Mouse (Mus musculus) brain, embryonic 14.5 days (tissue): Measurements from ENCODE around the gene Veph1. TPM values are rescaled to one million over a fixed set of nuclear protein-coding genes. Genes with fewer than 3 reads are reported as not detected.
A peak's percentile ranks its signal among the peaks of the same experiment; 100 is the strongest.

Experiments used
- DNase-seq: peaks from one replicate; pipeline ENCODE4 v3.0.0-alpha.2; 2011; ENCODE audit warnings: low read depth
- CTCF ChIP-seq: fragments of 200-500 bp; IDR thresholded peaks from 2 replicates; pipeline ENCODE4 v1.5.1; 2012; ENCODE audit warnings: inconsistent platforms, mild to moderate bottlenecking, moderate library complexity, borderline replicate concordance; ENCODE audit not compliant: insufficient read depth, insufficient read length; ENCODE audit errors: extremely low read depth
- POLR2A ChIP-seq: fragments of 200-500 bp; IDR thresholded peaks from 2 replicates; pipeline ENCODE4 v1.6.1; 2012; ENCODE audit warnings: mild to moderate bottlenecking, inconsistent platforms, borderline replicate concordance; ENCODE audit not compliant: poor library complexity, insufficient read depth, insufficient read length, severe bottlenecking; ENCODE audit errors: extremely low read depth
- polyA plus RNA-seq: library from polyadenylated mRNA; depleted of rRNA; stranded (reverse); fragments of >200 nt; gene quantifications from 2 replicates; pipeline ENCODE4 v1.2.3, GENCODE M21; 2012

Gene Veph1
- polyA plus RNA-seq, 1 experiment, result 3.3 TPM

DNA sequence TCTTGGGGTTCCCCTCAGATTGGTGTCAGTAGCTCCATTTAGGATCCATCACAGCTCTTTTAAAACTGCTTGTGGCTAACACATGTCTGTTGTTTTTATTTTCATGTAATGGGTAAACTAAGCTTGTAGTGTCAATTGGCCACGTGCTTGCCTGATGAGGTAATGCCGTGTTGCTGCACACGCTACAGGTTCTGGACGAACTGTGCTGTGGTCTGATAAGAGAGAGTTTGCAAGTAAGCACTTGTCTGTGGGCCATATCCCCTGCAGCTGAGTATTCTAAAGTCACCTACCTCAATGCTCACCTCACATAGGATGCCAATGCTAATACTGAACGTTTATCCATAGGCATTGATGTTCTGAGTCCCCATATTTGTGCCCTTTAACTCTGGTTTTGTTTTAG lies 131.6 kb downstream of the Veph1 start:
- DNase-seq, result no peak
- TF ChIP-seq CTCF, result no peak
- no peak for TF ChIP-seq POLR2A

DNA sequence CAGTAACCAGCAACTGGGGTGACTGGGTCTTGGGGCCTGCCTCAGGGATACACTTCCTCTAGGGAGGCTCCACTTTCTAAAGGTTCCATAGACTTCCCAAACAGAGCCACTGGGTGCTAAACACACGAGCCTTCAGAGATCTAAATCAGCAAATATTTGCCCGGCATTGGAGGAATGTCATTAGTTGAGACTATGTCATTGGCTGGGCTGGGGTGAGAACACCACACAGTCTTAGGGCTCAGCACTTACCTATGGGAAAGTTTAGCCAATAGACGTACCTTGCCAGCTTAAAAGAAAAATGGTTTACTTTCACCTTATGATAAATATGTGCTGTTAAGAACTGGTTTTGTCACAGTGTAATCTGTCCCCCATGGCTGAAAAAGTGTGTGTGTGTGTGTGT lies 132.1 kb downstream of the Veph1 start:
- DNase-seq, result no peak
- TF ChIP-seq POLR2A (no peak), CTCF (no peak)

DNA sequence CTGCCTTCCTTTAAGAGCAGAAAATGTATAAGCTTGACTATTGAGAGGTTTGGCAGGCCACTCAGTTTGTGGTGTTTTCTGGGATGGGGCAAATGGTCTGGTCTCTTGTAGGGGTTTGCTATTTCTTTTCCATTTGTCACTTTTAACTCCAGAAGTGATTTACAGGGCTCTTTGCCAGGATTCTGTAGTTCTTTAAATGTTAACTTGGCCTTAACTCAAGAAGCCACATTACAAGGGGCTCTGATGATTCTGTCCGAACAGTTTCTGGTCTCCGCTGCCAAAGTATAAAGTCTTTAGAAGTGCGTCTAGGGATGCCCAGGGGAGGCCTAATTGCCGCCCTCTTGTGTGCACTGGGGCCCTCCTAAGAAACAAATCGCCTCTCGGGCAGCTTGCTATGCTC lies 134.0 kb downstream of the Veph1 start:
- TF ChIP-seq POLR2A (no peak), CTCF (no peak)
- peak; percentile 54 for DNase-seq

DNA sequence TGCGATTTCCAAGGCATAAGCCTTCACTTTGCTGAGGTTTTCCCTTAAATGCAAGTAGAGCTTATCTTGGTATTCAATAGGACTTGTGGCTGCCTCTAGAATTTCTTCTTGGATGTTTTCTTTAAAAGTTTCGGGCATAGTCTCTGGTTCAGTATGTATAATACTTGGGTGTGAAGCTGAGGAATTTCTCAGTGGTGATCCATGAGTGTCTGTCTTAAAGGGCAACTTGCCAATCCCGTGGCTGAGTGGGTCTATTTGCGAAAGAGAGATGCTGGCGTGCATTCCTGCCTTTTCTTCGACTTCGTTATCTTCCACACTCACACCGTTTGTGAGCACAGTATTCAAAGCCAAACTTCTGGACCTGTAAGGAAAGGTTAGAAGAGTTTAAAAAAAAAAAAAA lies 138.7 kb downstream of the Veph1 start:
- no peak for TF ChIP-seq CTCF
- no peak for TF ChIP-seq POLR2A
- DNase-seq, result no peak

DNA sequence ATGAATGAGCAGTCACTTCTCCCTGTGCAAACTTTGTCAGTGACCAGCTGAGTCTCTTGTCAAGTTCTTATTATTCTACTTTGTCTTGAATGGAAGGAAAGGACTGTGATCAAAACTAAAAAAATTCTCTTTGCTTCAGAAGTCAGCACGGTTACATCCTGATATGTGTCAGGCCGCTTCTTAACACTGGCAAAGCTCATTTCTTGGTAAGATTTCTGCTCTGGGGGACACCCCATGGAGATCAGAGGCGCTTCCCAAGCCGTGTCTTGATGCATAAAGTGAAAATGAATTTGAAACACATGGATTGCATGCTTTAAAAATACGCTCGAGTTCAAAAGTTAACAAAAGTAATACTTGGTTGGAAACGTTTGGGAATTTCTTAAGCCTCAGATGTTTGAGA lies 159.0 kb downstream of the Veph1 start:
- peak; percentile 32 for DNase-seq
- TF ChIP-seq POLR2A (no peak), CTCF (no peak)

DNA sequence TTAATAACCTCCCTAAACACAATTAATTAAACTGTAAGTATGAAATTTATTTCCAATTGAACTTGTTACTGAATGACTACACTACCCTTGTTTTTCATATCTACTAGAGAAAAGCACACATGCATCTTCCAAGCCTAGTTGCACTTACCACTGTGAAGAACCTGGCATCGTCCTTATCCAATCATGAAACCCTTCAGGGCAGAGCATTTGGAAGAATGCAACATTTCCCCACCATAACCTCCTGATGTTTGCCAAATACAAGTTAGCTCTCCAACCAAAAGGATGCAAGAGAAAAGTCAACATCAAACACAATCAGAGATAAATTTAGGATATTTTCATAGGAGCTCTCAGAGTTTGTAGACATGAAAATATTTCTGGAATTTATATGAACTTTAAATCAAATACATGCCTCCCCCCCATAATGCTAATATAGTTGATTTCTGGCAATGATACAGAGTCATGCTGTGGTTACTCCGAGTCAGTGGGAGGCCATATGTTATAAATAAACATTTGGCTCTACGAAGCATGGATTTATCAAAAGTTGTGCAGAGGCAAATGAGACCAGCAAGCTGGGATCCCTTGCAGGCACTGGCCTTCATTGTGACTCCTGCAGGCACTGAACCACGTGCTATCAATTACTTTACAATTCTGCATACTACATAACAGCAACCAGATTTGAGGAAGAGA lies 165.2 kb downstream of the Veph1 start:
- no peak for TF ChIP-seq POLR2A
- TF ChIP-seq CTCF, result no peak
- DNase-seq, result no peak

DNA sequence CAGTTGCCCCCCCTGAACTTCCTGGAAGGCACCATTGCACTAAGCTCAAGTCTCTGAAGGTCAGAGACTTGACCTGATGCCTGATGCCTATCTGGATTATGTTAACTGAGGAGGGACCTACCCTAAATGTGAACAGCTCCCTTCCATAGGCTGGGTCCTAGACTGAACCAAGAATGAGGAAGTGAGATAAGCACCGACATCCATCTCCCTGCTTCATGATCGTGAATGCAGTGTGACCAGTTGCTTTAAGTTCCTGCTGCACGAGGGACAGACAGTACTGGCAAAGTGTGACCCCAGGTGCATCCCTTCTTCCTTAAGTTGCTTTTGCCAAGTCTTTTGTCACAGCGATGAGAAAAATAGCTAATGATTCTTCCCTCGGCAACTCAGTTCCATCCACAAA lies 166.9 kb downstream of the Veph1 start:
- TF ChIP-seq CTCF (no peak), POLR2A (no peak)
- DNase-seq, result no peak

DNA sequence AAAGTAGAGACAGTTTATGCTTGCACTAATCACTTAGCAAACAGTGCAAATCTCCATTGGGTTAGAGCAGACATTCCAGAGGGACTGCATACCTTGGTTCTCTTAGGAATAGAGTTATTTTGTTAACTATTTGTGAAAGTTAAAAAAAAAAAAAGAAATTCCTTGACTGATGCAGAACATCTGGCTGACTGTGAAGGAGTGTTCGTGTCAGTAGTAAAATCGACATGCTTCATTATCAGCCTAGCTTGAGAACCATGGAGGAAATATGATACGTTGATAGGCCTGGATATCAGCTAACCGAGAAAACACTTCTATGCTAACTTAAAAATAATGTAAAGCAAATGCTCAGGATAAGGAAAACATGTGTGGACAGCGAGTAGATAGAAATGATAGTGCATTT lies 191.1 kb downstream of the Veph1 start:
- TF ChIP-seq POLR2A, result no peak
- no peak for TF ChIP-seq CTCF
- no peak for DNase-seq

DNA sequence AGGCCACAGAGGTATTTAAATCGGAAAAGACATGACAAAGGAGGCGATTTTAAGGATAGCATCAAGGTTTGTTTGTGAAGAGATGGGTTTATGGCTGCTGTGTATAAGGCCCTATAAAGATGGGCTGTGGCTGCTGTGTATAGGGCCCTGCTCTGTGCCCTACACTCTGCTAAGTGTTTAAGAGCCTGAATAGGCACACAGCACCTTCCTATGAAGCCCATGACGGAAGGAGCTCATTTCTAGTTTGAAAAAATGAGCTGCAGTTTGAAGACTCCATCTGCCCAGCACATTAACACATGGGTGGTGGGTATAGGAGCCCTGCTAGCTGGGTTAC lies 194.1 kb downstream of the Veph1 start:
- no peak for DNase-seq
- TF ChIP-seq POLR2A, result no peak
- TF ChIP-seq CTCF, result no peak

DNA sequence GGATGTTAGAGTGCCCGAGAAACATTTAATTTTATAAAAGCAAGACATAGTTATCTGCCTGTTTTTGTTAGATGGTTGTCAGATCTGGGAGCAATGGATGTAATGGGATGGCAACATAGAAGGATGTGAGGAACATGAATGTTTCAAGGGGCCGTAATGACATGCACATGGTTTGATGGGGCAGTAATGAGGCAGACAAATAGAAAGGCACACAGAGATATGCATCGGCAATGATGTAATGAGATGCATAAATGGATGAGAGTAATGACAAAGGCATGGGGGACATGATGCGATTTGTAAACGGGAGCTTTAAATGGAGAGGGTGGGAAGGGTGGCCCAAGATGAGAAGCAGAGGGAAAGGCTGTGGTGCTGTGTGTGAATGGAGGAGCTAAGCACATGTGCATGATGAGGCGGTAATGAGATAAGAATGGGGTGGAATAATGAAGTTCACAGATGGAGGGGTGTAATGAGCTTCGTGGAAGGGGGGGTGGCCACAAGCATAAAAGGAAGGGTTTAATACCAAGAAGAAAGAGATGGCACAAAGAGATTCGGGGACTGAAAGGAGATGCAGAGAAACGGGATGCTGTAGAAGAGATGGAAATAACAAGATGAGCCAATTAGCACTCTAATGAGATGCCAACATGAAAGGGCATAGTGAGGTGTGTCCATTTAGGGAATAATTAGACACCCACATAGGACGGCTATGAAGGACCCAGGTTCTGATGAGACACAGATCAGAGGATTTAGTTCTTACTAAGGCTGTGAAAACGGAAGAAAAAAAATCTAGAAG lies 194.6 kb downstream of the Veph1 start:
- no peak for TF ChIP-seq POLR2A
- TF ChIP-seq CTCF, result no peak
- DNase-seq, result peak; percentile 95

DNA sequence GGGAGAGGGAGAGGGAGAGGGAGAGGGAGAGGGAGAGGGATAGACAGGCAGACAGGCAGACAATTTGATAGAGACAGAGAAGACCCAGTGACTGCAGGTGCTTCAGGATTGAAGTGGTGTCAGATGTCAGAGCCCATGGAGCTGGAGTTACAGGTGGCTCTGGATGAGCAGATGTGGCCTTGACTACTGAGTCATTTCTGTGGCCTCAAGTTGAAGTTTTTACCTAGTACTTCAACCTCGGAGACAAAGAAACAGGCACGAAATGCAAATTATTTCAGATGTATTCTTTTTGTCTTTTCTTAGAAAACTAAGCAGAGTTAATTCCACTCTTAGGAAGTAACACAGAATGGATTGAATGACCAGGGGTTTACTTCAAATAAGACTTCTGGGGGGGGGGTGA lies 195.6 kb downstream of the Veph1 start:
- TF ChIP-seq POLR2A (no peak), CTCF (no peak)
- DNase-seq, result no peak

DNA sequence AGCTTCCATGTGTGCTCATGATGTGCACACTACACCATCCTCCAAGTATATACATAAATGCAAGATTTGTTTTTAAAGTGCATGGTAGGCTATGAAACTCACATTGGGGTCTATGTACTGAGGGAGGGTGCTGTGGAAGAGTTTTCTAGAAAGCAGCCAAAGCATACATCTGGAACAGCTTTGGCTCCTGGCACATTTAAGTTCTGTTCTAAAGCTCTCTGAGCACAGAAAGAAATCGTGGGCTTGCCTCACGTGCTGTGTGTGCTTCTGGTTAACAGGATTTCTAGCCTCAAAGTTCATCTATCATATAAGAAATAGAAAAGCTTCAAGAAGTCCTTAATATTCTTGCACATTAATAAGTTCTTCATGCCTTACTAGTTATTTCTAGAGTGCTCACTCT lies 204.9 kb downstream of the Veph1 start:
- no peak for TF ChIP-seq CTCF
- no peak for TF ChIP-seq POLR2A
- no peak for DNase-seq
